Mouse (Mus musculus) embryonic facial prominence, embryonic 13.5 days (tissue): ENCODE measurements around the gene Soat1. TPM values are rescaled to one million over a fixed set of nuclear protein-coding genes. Genes with fewer than 3 reads are reported as not detected.

Experiments used
- ATAC-seq: fragments of 200-750 bp; cut with Nextera tagmentation; 2 replicates; pipeline ENCODE4 v1.8.0; 2017; ENCODE audit warnings: low read depth; ENCODE audit not compliant: insufficient number of reproducible peaks, insufficient read depth, low FRiP score, low TSS enrichment
- H3K27ac ChIP-seq: fragments of 300-500 bp; sonication (generic); 2 replicates; pipeline ENCODE4 v1.5.1; 2015; ENCODE audit warnings: moderate library complexity, mild to moderate bottlenecking, inconsistent platforms
- H3K27me3 ChIP-seq: fragments of 300-500 bp; sonication (generic); 2 replicates; pipeline ENCODE4 v1.6.1; 2015; ENCODE audit warnings: mild to moderate bottlenecking, inconsistent platforms
- H3K36me3 ChIP-seq: fragments of 300-500 bp; sonication (generic); 2 replicates; pipeline ENCODE4 v1.6.1; 2015; ENCODE audit warnings: mild to moderate bottlenecking, inconsistent platforms
- H3K4me1 ChIP-seq: fragments of 300-500 bp; sonication (generic); 2 replicates; pipeline ENCODE4 v1.6.1; 2015; ENCODE audit warnings: inconsistent platforms
- H3K4me2 ChIP-seq: fragments of 300-500 bp; sonication (generic); 2 replicates; pipeline ENCODE4 v1.6.1; 2015; ENCODE audit warnings: moderate library complexity, mild to moderate bottlenecking, inconsistent platforms
- H3K4me3 ChIP-seq: fragments of 300-500 bp; sonication (generic); 2 replicates; pipeline ENCODE4 v1.5.1; 2015; ENCODE audit warnings: mild to moderate bottlenecking, inconsistent platforms
- H3K9ac ChIP-seq: fragments of 300-500 bp; sonication (generic); 2 replicates; pipeline ENCODE4 v1.6.1; 2015; ENCODE audit warnings: mild to moderate bottlenecking, inconsistent platforms
- H3K9me3 ChIP-seq: fragments of 300-500 bp; sonication (generic); 2 replicates; pipeline ENCODE4 v1.6.1; 2016; ENCODE audit warnings: inconsistent platforms
- WGBS: fragments of 180-500 bp; shearing (Covaris S2); methylation state at CpG from one replicate; pipeline ENCODE4 v1.1.7; 2015; ENCODE audit warnings: mixed read lengths; 5-methylcytosine and 5-hydroxymethylcytosine counted together
- polyA plus RNA-seq: library from polyadenylated mRNA; unstranded; fragments of >200 nt; fragmentation: Nextera tagmentation; extraction: Ambion mirVana; gene quantifications from 2 replicates; pipeline ENCODE4 v1.2.1, GENCODE M21; 2015

Soat1 gene
- polyA plus RNA-seq, 1 experiment from 2014 or later = 24.9 TPM

- Histone ChIP-seq H3K9ac (no peak overlapping the region), H3K4me3 (no peak overlapping the region), H3K27me3 (no peaks in the 10 kb centered on the region), H3K4me1 (no peaks in the 10 kb centered on the region), H3K9me3 (no peaks in the 10 kb centered on the region), H3K4me2 (no peak overlapping the region), H3K27ac (no peak overlapping the region), H3K36me3 (no peaks in the 10 kb centered on the region)
- WGBS = 94% methylated on average over 7 of the region's 7 CpGs
- no peak for ATAC-seq
Measured at GRCm38 (mm10) chr1:156487498-156487897, 13.4 kb upstream of the Soat1 start.

GRCm38 (mm10) chr1:156481826-156482225, 7.7 kb upstream of the Soat1 start:
- Histone ChIP-seq H3K4me1 (no peaks in the 10 kb centered on the region), H3K9me3 (no peaks in the 10 kb centered on the region), H3K36me3 (no peaks in the 10 kb centered on the region), H3K4me3 (no peak overlapping the region), H3K9ac (no peak overlapping the region), H3K27me3 (no peaks in the 10 kb centered on the region), H3K4me2 (no peak overlapping the region), H3K27ac (no peak overlapping the region)
- no peak for ATAC-seq
- 76% methylated on average over 3 of the region's 3 CpGs for WGBS

GRCm38 (mm10) chr1:156476535-156476934, 2.4 kb upstream of the Soat1 start:
- no peak for ATAC-seq
- WGBS = 35% methylated on average over 7 of the region's 7 CpGs
- H3K9ac ChIP-seq = no peak overlapping the region
- no peak overlapping the region for H3K4me3 ChIP-seq
- H3K27ac ChIP-seq = no peak overlapping the region
- no peaks in the 10 kb centered on the region for H3K36me3 ChIP-seq
- H3K4me2 ChIP-seq = no peak overlapping the region
- no peaks in the 10 kb centered on the region for H3K27me3 ChIP-seq
- no peaks in the 10 kb centered on the region for H3K9me3 ChIP-seq
- peaks cover 14% of the 10 kb centered on the region for H3K4me1 ChIP-seq

- Histone ChIP-seq H3K4me1 (peaks cover 14% of the 10 kb centered on the region), H3K4me2 (no peak overlapping the region), H3K36me3 (no peaks in the 10 kb centered on the region), H3K9ac (no peak overlapping the region), H3K27me3 (no peaks in the 10 kb centered on the region), H3K27ac (no peak overlapping the region), H3K4me3 (no peak overlapping the region), H3K9me3 (no peaks in the 10 kb centered on the region)
- WGBS = 32% methylated on average over 2 of the region's 2 CpGs
- no peak for ATAC-seq
Measured at GRCm38 (mm10) chr1:156476016-156476415, 1.9 kb upstream of the Soat1 start.

- ATAC-seq = no peak
- WGBS = 44% methylated on average over 3 of the region's 3 CpGs
- Histone ChIP-seq H3K9ac (no peak overlapping the region), H3K4me2 (no peak overlapping the region), H3K4me1 (peaks cover 18% of the 10 kb centered on the region), H3K9me3 (0 out of 2 replicates have a peak, but pooled peaks cover under 1% of the 10 kb centered on the region), H3K36me3 (no peaks in the 10 kb centered on the region), H3K4me3 (no peak overlapping the region), H3K27ac (no peak overlapping the region), H3K27me3 (no peaks in the 10 kb centered on the region)
Measured at GRCm38 (mm10) chr1:156474854-156475253, 723 bp upstream of the Soat1 start.

- H3K4me3 ChIP-seq = peak overlapping the region; percentile 87
- 2% methylated on average over 11 of the region's 11 CpGs for WGBS
- ATAC-seq = no peak
Measured at GRCm38 (mm10) chr1:156473003-156473402, 1.1 kb downstream of the Soat1 start.

GRCm38 (mm10) chr1:156471955-156472354, 2.2 kb downstream of the Soat1 start:
- H3K4me3 ChIP-seq = no peak overlapping the region
- H3K27me3 ChIP-seq = no peaks in the 10 kb centered on the region
- H3K27ac ChIP-seq = no peak overlapping the region
- ATAC-seq = no peak
- H3K9ac ChIP-seq = no peak overlapping the region
- H3K9me3 ChIP-seq = peaks cover 8% of the 10 kb centered on the region; the same call in 1 of the 2 replicates
- H3K4me2 ChIP-seq = no peak overlapping the region; the same call in 1 of the 2 replicates
- peaks cover 18% of the 10 kb centered on the region for H3K4me1 ChIP-seq
- 88% methylated on average over 7 of the region's 7 CpGs for WGBS
- peaks cover 8% of the 10 kb centered on the region; the same call in 1 of the 2 replicates for H3K36me3 ChIP-seq

More at GRCm38 (mm10) chr1:156473003-156473402, 1.1 kb downstream of the Soat1 start:
- peaks cover 8% of the 10 kb centered on the region; the same call in 1 of the 2 replicates for H3K9me3 ChIP-seq
- peaks cover 18% of the 10 kb centered on the region for H3K4me1 ChIP-seq
- H3K9ac ChIP-seq = peak overlapping the region; percentile 64
- H3K36me3 ChIP-seq = peaks cover 8% of the 10 kb centered on the region; the same call in 1 of the 2 replicates
- peak overlapping the region; percentile 75 for H3K4me2 ChIP-seq
- no peak overlapping the region for H3K27ac ChIP-seq
- no peaks in the 10 kb centered on the region for H3K27me3 ChIP-seq

- Histone ChIP-seq H3K4me2 (no peak overlapping the region), H3K9me3 (peaks cover 8% of the 10 kb centered on the region; the same call in 1 of the 2 replicates), H3K36me3 (peaks cover 16% of the 10 kb centered on the region), H3K27ac (no peak overlapping the region), H3K9ac (no peak overlapping the region), H3K4me1 (peaks cover 18% of the 10 kb centered on the region), H3K27me3 (no peaks in the 10 kb centered on the region), H3K4me3 (no peak overlapping the region)
- 88% methylated on average over 3 of the region's 3 CpGs for WGBS
- no peak for ATAC-seq
Measured at GRCm38 (mm10) chr1:156471071-156471470, 3.1 kb downstream of the Soat1 start.

GRCm38 (mm10) chr1:156470557-156470956, 3.6 kb downstream of the Soat1 start:
- ATAC-seq = no peak
- peaks cover 21% of the 10 kb centered on the region for H3K36me3 ChIP-seq
- WGBS = 56% methylated on average over 7 of the region's 7 CpGs
- H3K9me3 ChIP-seq = peaks cover 8% of the 10 kb centered on the region; the same call in 1 of the 2 replicates
- no peak overlapping the region for H3K4me3 ChIP-seq
- no peak overlapping the region for H3K4me2 ChIP-seq
- H3K27me3 ChIP-seq = no peaks in the 10 kb centered on the region
- H3K4me1 ChIP-seq = peaks cover 18% of the 10 kb centered on the region
- no peak overlapping the region for H3K9ac ChIP-seq
- no peak overlapping the region for H3K27ac ChIP-seq

- Histone ChIP-seq H3K27me3 (no peaks in the 10 kb centered on the region), H3K4me1 (peaks cover 18% of the 10 kb centered on the region), H3K27ac (no peak overlapping the region), H3K9me3 (peaks cover 8% of the 10 kb centered on the region; the same call in 1 of the 2 replicates), H3K9ac (no peak overlapping the region), H3K36me3 (peaks cover 26% of the 10 kb centered on the region), H3K4me2 (no peak overlapping the region), H3K4me3 (no peak overlapping the region)
- 66% methylated on average over 3 of the region's 3 CpGs for WGBS
- no peak for ATAC-seq
Measured at GRCm38 (mm10) chr1:156468576-156468975, 5.6 kb downstream of the Soat1 start.

GRCm38 (mm10) chr1:156467655-156468255, 6.4 kb downstream of the Soat1 start:
- Histone ChIP-seq H3K27ac (no peak overlapping the region), H3K9ac (no peak overlapping the region), H3K36me3 (peaks cover 26% of the 10 kb centered on the region), H3K27me3 (no peaks in the 10 kb centered on the region), H3K4me1 (peaks cover 13% of the 10 kb centered on the region), H3K4me2 (no peak overlapping the region), H3K9me3 (peaks cover 8% of the 10 kb centered on the region; the same call in 1 of the 2 replicates), H3K4me3 (no peak overlapping the region)
- 75% methylated on average over 12 of the region's 12 CpGs for WGBS
- no peak for ATAC-seq

GRCm38 (mm10) chr1:156464963-156465362, 9.2 kb downstream of the Soat1 start:
- Histone ChIP-seq H3K27ac (no peak overlapping the region), H3K4me2 (no peak overlapping the region), H3K9ac (no peak overlapping the region), H3K9me3 (peaks cover 8% of the 10 kb centered on the region; the same call in 1 of the 2 replicates), H3K27me3 (no peaks in the 10 kb centered on the region), H3K4me3 (no peak overlapping the region), H3K36me3 (peaks cover 26% of the 10 kb centered on the region), H3K4me1 (no peaks in the 10 kb centered on the region)
- 84% methylated on average over 9 of the region's 9 CpGs for WGBS
- no peak for ATAC-seq
